Mouse (Mus musculus) myocyte (in vitro differentiated cells): ENCODE results near the gene Pla2g4a.

ENCODE experiments used
- MAX ChIP-seq: IDR thresholded peaks from one replicate; pipeline ENCODE4 v1.6.1; 2011; ENCODE audit warnings: low read depth, mild to moderate bottlenecking, control low read depth
- MYOG ChIP-seq, 3 experiments: IDR thresholded peaks; one replicate each; pipeline ENCODE4 v1.6.1; 2011; ENCODE audit warnings: control low read depth in 2 of 3, low read depth in 2 of 3, mild to moderate bottlenecking in 2 of 3; ENCODE audit not compliant: insufficient read length in 2 of 3, control insufficient read depth in 1 of 3, insufficient read depth in 1 of 3
- POLR2A ChIP-seq: IDR thresholded peaks from one replicate; pipeline ENCODE4 v1.6.1; 2011; ENCODE audit warnings: low read depth, mild to moderate bottlenecking, control low read depth, moderate library complexity; ENCODE audit not compliant: insufficient read length
- SRF ChIP-seq: IDR thresholded peaks from one replicate; pipeline ENCODE4 v1.6.1; 2011; ENCODE audit warnings: low read depth; ENCODE audit not compliant: control insufficient read depth, insufficient read length
- TCF12 ChIP-seq: IDR thresholded peaks from one replicate; pipeline ENCODE4 v1.6.1; 2011; ENCODE audit warnings: mild to moderate bottlenecking, control low read depth; ENCODE audit not compliant: poor library complexity, insufficient read depth, severe bottlenecking
- USF1 ChIP-seq: IDR thresholded peaks from one replicate; pipeline ENCODE4 v1.6.1; 2011; ENCODE audit warnings: low read depth, mild to moderate bottlenecking, control low read depth, moderate library complexity

- TF ChIP-seq POLR2A: no peak
- no peak for TF ChIP-seq SRF
- no peak for TF ChIP-seq MAX
- TF ChIP-seq MYOG (IDR thresholded peaks at IDR 0.05; ENCODE audit: control insufficient read depth in 1 of 3, insufficient read depth in 1 of 3, insufficient read length in 2 of 3, low read depth in 2 of 3): no peak
- no peak for TF ChIP-seq TCF12
- TF ChIP-seq USF1: no peak
Observed at GRCm38 (mm10) chr1:149876502-149876901, 84.6 kb downstream of the Pla2g4a start.
